Mouse (Mus musculus) liver, embryonic 14.5 days (tissue): ENCODE data around the gene Gm45208. TPM values are rescaled to one million over a fixed set of nuclear protein-coding genes. Genes with fewer than 3 reads are reported as not detected.

Experiments
- ATAC-seq: fragments of 200-750 bp; cut with Nextera tagmentation; 2 replicates; pipeline ENCODE4 v1.8.0; 2017; ENCODE audit warnings: moderate number of reproducible peaks, mild to moderate bottlenecking, moderate library complexity; ENCODE audit not compliant: insufficient read depth
- DNase-seq, 3 experiments: peaks; one replicate each; pipeline ENCODE4 v3.0.0-alpha.2; 2012 to 2013; ENCODE audit warnings: low read depth in 3 of 3, low spot score in 3 of 3
- H3K27ac ChIP-seq: fragments of 300-500 bp; sonication (generic); 2 replicates; pipeline ENCODE4 v1.5.1; 2014; ENCODE audit warnings: moderate library complexity, mild to moderate bottlenecking, control low read depth, inconsistent platforms
- H3K27me3 ChIP-seq: fragments of 300-500 bp; sonication (generic); 2 replicates; pipeline ENCODE4 v1.6.1; 2014; ENCODE audit warnings: mild to moderate bottlenecking, low read length, moderate library complexity; ENCODE audit not compliant: control insufficient read depth, insufficient read depth
- H3K36me3 ChIP-seq: fragments of 300-500 bp; sonication (generic); replicated peaks from 2 replicates; pipeline ENCODE4 v1.6.1; 2014; ENCODE audit warnings: low read depth; ENCODE audit not compliant: control insufficient read depth, insufficient read depth
- H3K4me1 ChIP-seq, 2 experiments: fragments of 200-500 bp in 1 of 2; fragments of 300-500 bp in 1 of 2; sonication (generic) in 1 of 2; replicated peaks; 2 replicates each; pipeline ENCODE4 v1.6.1; 2012 to 2014; ENCODE audit warnings: antibody characterized with exemption in 1 of 2, inconsistent platforms in 1 of 2, low read length in 1 of 2; ENCODE audit not compliant: control insufficient read depth in 2 of 2, insufficient read depth in 2 of 2
- H3K4me2 ChIP-seq: fragments of 300-500 bp; sonication (generic); 2 replicates; pipeline ENCODE4 v1.6.1; 2014; ENCODE audit warnings: low read depth, mild to moderate bottlenecking, control low read depth, moderate library complexity
- H3K4me3 ChIP-seq, 2 experiments: fragments of 200-500 bp in 1 of 2; fragments of 300-500 bp in 1 of 2; sonication (generic) in 1 of 2; 2 replicates each; pipeline ENCODE4 v1.5.1; 2012 to 2014; ENCODE audit warnings: low read depth in 2 of 2, low read length in 2 of 2, mild to moderate bottlenecking in 2 of 2, control low read depth in 1 of 2, inconsistent platforms in 1 of 2, moderate library complexity in 1 of 2; ENCODE audit not compliant: insufficient read depth in 1 of 2
- H3K9ac ChIP-seq: fragments of 300-500 bp; sonication (generic); replicated peaks from 2 replicates; pipeline ENCODE4 v1.6.1; 2014; ENCODE audit warnings: mild to moderate bottlenecking, control low read depth, moderate library complexity
- H3K9me3 ChIP-seq: fragments of 300-500 bp; sonication (generic); 2 replicates; pipeline ENCODE4 v1.6.1; 2016; ENCODE audit warnings: low read length, mixed read lengths; ENCODE audit not compliant: control insufficient read depth
- CTCF ChIP-seq: IDR thresholded peaks from 2 replicates; pipeline ENCODE4 v1.5.1; 2016; ENCODE audit warnings: antibody characterized with exemption, low read depth, control low read depth
- EP300 ChIP-seq: IDR thresholded peaks from 2 replicates; pipeline ENCODE4 v1.6.1; 2016; ENCODE audit warnings: antibody characterized with exemption, low read depth
- WGBS: fragments of 180-500 bp; shearing (Covaris S2); extraction: QIAGEN DNeasy Blood & Tissue Kit; methylation state at CpG from one replicate; pipeline ENCODE4 v1.1.7; 2014; ENCODE audit not compliant: insufficient replicate concordance; 5-methylcytosine and 5-hydroxymethylcytosine counted together
- polyA plus RNA-seq, 2 experiments: library from polyadenylated mRNA; depleted of rRNA in 1 of 2; stranded (reverse) in 1 of 2; unstranded in 1 of 2; fragments of >200 nt; fragmentation: Nextera tagmentation in 1 of 2; extraction: Ambion mirVana in 1 of 2; gene quantifications; 2 replicates each; pipeline versions ENCODE4 v1.2.1 to v1.2.3; 2012 to 2014

Gm45208 gene
- polyA plus RNA-seq, 2 experiments: 0.18 TPM; not detected in 1

GRCm38 (mm10) chrX:7675001-7675380, 47.1 kb upstream of the Gm45208 start:
- no peaks in the 10 kb centered on the region for H3K9me3 ChIP-seq
- WGBS: 19% methylated on average over 10 of the region's 10 CpGs
- no peaks in the 10 kb centered on the region for H3K27me3 ChIP-seq
- no peak for DNase-seq
- no peak for ATAC-seq
- no peaks in the 10 kb centered on the region for H3K36me3 ChIP-seq
- H3K27ac ChIP-seq: no peak overlapping the region
- peak overlapping the region; percentile 62 for H3K4me2 ChIP-seq
- TF ChIP-seq EP300 (no peak), CTCF (no peak)
- peaks cover 0 to 13% of the 10 kb centered on the region in 2 experiments; a peak in 2 of 4 replicates for H3K4me1 ChIP-seq
- peak overlapping the region; percentile 18 to 40; a peak in 3 of 4 replicates for H3K4me3 ChIP-seq
- H3K9ac ChIP-seq: peak overlapping the region; percentile 31; the same call in 1 of the 2 replicates

GRCm38 (mm10) chrX:7678986-7679385, 43.1 kb upstream of the Gm45208 start:
- H3K4me2 ChIP-seq: no peak overlapping the region
- ATAC-seq: no peak
- no peak overlapping the region for H3K27ac ChIP-seq
- H3K9ac ChIP-seq: no peak overlapping the region
- H3K4me3 ChIP-seq: no peak overlapping the region
- TF ChIP-seq CTCF (no peak), EP300 (no peak)
- no peak for DNase-seq
- H3K4me1 ChIP-seq: no peaks in the 10 kb centered on the region
- H3K27me3 ChIP-seq: no peaks in the 10 kb centered on the region
- no peaks in the 10 kb centered on the region for H3K9me3 ChIP-seq
- WGBS: 24% methylated on average over 3 of the region's 3 CpGs
- H3K36me3 ChIP-seq: no peaks in the 10 kb centered on the region

DNA sequence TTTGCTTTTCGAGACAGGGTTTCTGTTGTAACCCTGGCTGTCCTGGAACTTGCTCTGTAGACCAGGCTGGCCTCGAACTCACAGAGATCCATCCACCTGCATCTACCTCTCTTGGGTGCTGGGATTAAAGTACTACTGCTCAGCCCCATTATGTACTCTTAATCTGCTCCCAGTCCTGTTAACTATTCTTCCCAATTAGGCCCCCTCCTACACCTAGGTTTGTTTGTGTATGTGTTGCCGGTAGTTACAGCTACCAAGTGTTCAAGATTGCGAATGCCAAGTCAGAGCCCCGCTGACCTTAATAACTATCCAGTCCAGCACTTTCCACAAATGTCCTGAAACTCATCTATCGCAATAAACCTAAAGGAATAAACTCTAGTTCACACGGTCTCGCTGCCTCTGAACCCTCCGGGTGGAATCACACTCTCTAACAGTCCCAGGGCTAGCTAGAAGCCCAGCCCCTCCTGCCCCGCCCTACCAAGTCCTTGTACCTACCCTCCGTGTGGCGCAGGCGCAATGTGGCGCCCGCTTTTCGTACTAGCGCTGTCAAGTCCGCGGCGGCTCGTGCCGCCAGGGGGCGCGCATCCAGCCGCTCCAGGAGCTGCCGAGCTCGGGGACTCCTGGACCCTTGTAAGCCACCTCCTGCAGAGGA, 42.5 kb upstream of the Gm45208 start:
- Histone ChIP-seq H3K9me3 (no peaks in the 10 kb centered on the region), H3K27me3 (no peaks in the 10 kb centered on the region), H3K4me3 (peak overlapping the region; percentile 1 to 39; a peak in 3 of 4 replicates), H3K4me2 (peak overlapping the region; percentile 56), H3K36me3 (no peaks in the 10 kb centered on the region), H3K9ac (no peak overlapping the region), H3K4me1 (no peaks in the 10 kb centered on the region), H3K27ac (no peak overlapping the region)
- 10% methylated on average over 27 of the region's 27 CpGs for WGBS
- ATAC-seq (peak; percentile 95), DNase-seq (peak; percentile 69 to 72 (median 72))
- TF ChIP-seq CTCF (peak; percentile 92), EP300 (no peak)

- H3K9me3 ChIP-seq: no peaks in the 10 kb centered on the region
- peak overlapping the region; percentile 56 for H3K4me2 ChIP-seq
- DNase-seq: no peak
- H3K9ac ChIP-seq: no peak overlapping the region
- 24% methylated on average over 12 of the region's 12 CpGs for WGBS
- peak overlapping the region; percentile 1 to 39; a peak in 2 of 4 replicates for H3K4me3 ChIP-seq
- H3K4me1 ChIP-seq: no peaks in the 10 kb centered on the region
- H3K27ac ChIP-seq: no peak overlapping the region
- TF ChIP-seq EP300 (no peak), CTCF (no peak)
- no peak for ATAC-seq
- no peaks in the 10 kb centered on the region for H3K27me3 ChIP-seq
- H3K36me3 ChIP-seq: no peaks in the 10 kb centered on the region
These were observed 42.0 kb upstream of the Gm45208 start for GRCm38 (mm10) chrX:7680057-7680412.

GRCm38 (mm10) chrX:7680864-7681263, 41.2 kb upstream of the Gm45208 start, which contains the start of gene Magix:
Magix (minus strand) TSS chrX:7681251.
- no peaks in the 10 kb centered on the region for H3K27me3 ChIP-seq
- H3K4me2 ChIP-seq: peak within 1 kb of the TSS; percentile 56
- ATAC-seq (no peak), DNase-seq (no peak)
- WGBS: 57% methylated on average over 14 of the region's 14 CpGs
- no peak within 1 kb of the TSS for H3K27ac ChIP-seq
- H3K9ac ChIP-seq: no peak within 1 kb of the TSS
- H3K9me3 ChIP-seq: no peaks in the 10 kb centered on the region
- no peaks in the 10 kb centered on the region for H3K36me3 ChIP-seq
- no peak for TF ChIP-seq CTCF
- TF ChIP-seq EP300: no peak
- no peaks in the 10 kb centered on the region for H3K4me1 ChIP-seq
- H3K4me3 ChIP-seq: 0 out of 4 replicates have a peak within 1 kb of the TSS, but pooled peaks of 1 of the 2 experiments have one; percentile 39
